Mouse (Mus musculus) neural tube, embryonic 13.5 days (tissue): Measurements from ENCODE around the gene Nabp1. TPM values are rescaled to one million over a fixed set of nuclear protein-coding genes. Genes with fewer than 3 reads are reported as not detected.
A peak's percentile ranks its signal among the peaks of the same experiment; 100 is the strongest.

Experiments
- ATAC-seq: fragments of 200-750 bp; cut with Nextera tagmentation; 2 replicates; pipeline ENCODE4 v1.8.0; 2017; ENCODE audit warnings: low read depth, mild to moderate bottlenecking, moderate TSS enrichment, moderate library complexity
- H3K27ac ChIP-seq: fragments of 300-500 bp; sonication (generic); replicated peaks from 2 replicates; pipeline ENCODE4 v1.5.1; 2015; ENCODE audit warnings: moderate library complexity, mild to moderate bottlenecking, inconsistent platforms
- H3K27me3 ChIP-seq: fragments of 300-500 bp; sonication (generic); 2 replicates; pipeline ENCODE4 v1.6.1; 2015; ENCODE audit warnings: mild to moderate bottlenecking, inconsistent platforms
- H3K36me3 ChIP-seq: fragments of 300-500 bp; sonication (generic); 2 replicates; pipeline ENCODE4 v1.6.1; 2015; ENCODE audit warnings: mild to moderate bottlenecking, inconsistent platforms
- H3K4me1 ChIP-seq: fragments of 300-500 bp; sonication (generic); replicated peaks from 2 replicates; pipeline ENCODE4 v1.6.1; 2015; ENCODE audit warnings: inconsistent platforms
- H3K4me2 ChIP-seq: fragments of 300-500 bp; sonication (generic); 2 replicates; pipeline ENCODE4 v1.6.1; 2015; ENCODE audit warnings: inconsistent platforms, mild to moderate bottlenecking, moderate library complexity
- H3K4me3 ChIP-seq: fragments of 300-500 bp; sonication (generic); 2 replicates; pipeline ENCODE4 v1.5.1; 2015; ENCODE audit warnings: mild to moderate bottlenecking, inconsistent platforms
- H3K9ac ChIP-seq: fragments of 300-500 bp; sonication (generic); 2 replicates; pipeline ENCODE4 v1.6.1; 2015; ENCODE audit warnings: moderate library complexity, mild to moderate bottlenecking, inconsistent platforms
- H3K9me3 ChIP-seq: fragments of 300-500 bp; sonication (generic); 2 replicates; pipeline ENCODE4 v1.6.1; 2016; ENCODE audit warnings: inconsistent platforms
- WGBS: fragments of 180-500 bp; shearing (Covaris S2); methylation state at CpG from one replicate; pipeline ENCODE4 v1.1.7; 2015; 5-methylcytosine and 5-hydroxymethylcytosine counted together
- polyA plus RNA-seq: library from polyadenylated mRNA; unstranded; fragments of >200 nt; fragmentation: Nextera tagmentation; extraction: Ambion mirVana; gene quantifications from 2 replicates; pipeline ENCODE4 v1.2.1, GENCODE M21; 2015

The Nabp1 gene
- polyA plus RNA-seq, 1 experiment from 2014 or later, result 7.6 TPM

GRCm38 (mm10) chr1:51479027-51479329, 753 bp upstream of the Nabp1 start:
- 56% methylated on average over 1 of the region's 1 CpGs for WGBS
- H3K27me3 ChIP-seq, result no peaks in the 10 kb centered on the region
- ATAC-seq, result no peak
- H3K36me3 ChIP-seq, result no peaks in the 10 kb centered on the region
- H3K9ac ChIP-seq, result peak overlapping the region; percentile 69
- H3K4me2 ChIP-seq, result peak overlapping the region; percentile 99
- H3K4me1 ChIP-seq, result peaks cover 9% of the 10 kb centered on the region
- H3K27ac ChIP-seq, result no peak overlapping the region
- peak overlapping the region; percentile 61 for H3K4me3 ChIP-seq
- H3K9me3 ChIP-seq, result no peaks in the 10 kb centered on the region

- Histone ChIP-seq H3K4me3 (peak overlapping the region; percentile 61), H3K27ac (peak overlapping the region; percentile 65), H3K36me3 (no peaks in the 10 kb centered on the region), H3K4me2 (peak overlapping the region; percentile 99), H3K9me3 (no peaks in the 10 kb centered on the region), H3K9ac (peak overlapping the region; percentile 76), H3K4me1 (peaks cover 9% of the 10 kb centered on the region), H3K27me3 (no peaks in the 10 kb centered on the region)
- ATAC-seq, result peak; percentile 65
- under 1% methylated on average over 25 of the region's 25 CpGs for WGBS
These were observed 556 bp downstream of the Nabp1 start for GRCm38 (mm10) chr1:51477656-51478081.

GRCm38 (mm10) chr1:51476405-51476804, 1.8 kb downstream of the Nabp1 start:
- Histone ChIP-seq H3K4me1 (peaks cover 9% of the 10 kb centered on the region), H3K4me3 (no peak overlapping the region), H3K36me3 (no peaks in the 10 kb centered on the region), H3K27ac (no peak overlapping the region), H3K9me3 (no peaks in the 10 kb centered on the region), H3K9ac (no peak overlapping the region), H3K4me2 (no peak overlapping the region), H3K27me3 (no peaks in the 10 kb centered on the region)
- no peak for ATAC-seq
- 85% methylated on average over 1 of the region's 1 CpGs for WGBS

- no peak overlapping the region for H3K27ac ChIP-seq
- H3K4me1 ChIP-seq, result no peaks in the 10 kb centered on the region
- H3K4me3 ChIP-seq, result no peak overlapping the region
- no peaks in the 10 kb centered on the region for H3K9me3 ChIP-seq
- ATAC-seq, result no peak
- no peaks in the 10 kb centered on the region for H3K36me3 ChIP-seq
- no peak overlapping the region for H3K4me2 ChIP-seq
- WGBS, result 51% methylated on average over 2 of the region's 2 CpGs
- H3K27me3 ChIP-seq, result no peaks in the 10 kb centered on the region
- no peak overlapping the region for H3K9ac ChIP-seq
These were observed 10.1 kb downstream of the Nabp1 start for GRCm38 (mm10) chr1:51468077-51468476.

- no peak overlapping the region for H3K27ac ChIP-seq
- H3K4me1 ChIP-seq, result no peaks in the 10 kb centered on the region
- no peak overlapping the region for H3K9ac ChIP-seq
- H3K4me2 ChIP-seq, result no peak overlapping the region
- no peak overlapping the region for H3K4me3 ChIP-seq
- no peaks in the 10 kb centered on the region for H3K9me3 ChIP-seq
- WGBS, result 90% methylated on average over 5 of the region's 5 CpGs
- no peaks in the 10 kb centered on the region for H3K27me3 ChIP-seq
- no peak for ATAC-seq
- no peaks in the 10 kb centered on the region for H3K36me3 ChIP-seq
These were observed 11.0 kb downstream of the Nabp1 start for GRCm38 (mm10) chr1:51467181-51467580.

GRCm38 (mm10) chr1:51466385-51466784, 11.8 kb downstream of the Nabp1 start:
- no peak overlapping the region for H3K27ac ChIP-seq
- WGBS, result 48% methylated on average over 1 of the region's 1 CpGs
- H3K36me3 ChIP-seq, result no peaks in the 10 kb centered on the region
- no peaks in the 10 kb centered on the region for H3K4me1 ChIP-seq
- no peak overlapping the region for H3K4me3 ChIP-seq
- ATAC-seq, result no peak
- H3K4me2 ChIP-seq, result no peak overlapping the region
- no peak overlapping the region for H3K9ac ChIP-seq
- no peaks in the 10 kb centered on the region for H3K27me3 ChIP-seq
- H3K9me3 ChIP-seq, result no peaks in the 10 kb centered on the region

- no peak for ATAC-seq
- no peaks in the 10 kb centered on the region for H3K36me3 ChIP-seq
- H3K9me3 ChIP-seq, result no peaks in the 10 kb centered on the region
- no peak overlapping the region for H3K4me3 ChIP-seq
- no peak overlapping the region for H3K4me2 ChIP-seq
- no peak overlapping the region for H3K9ac ChIP-seq
- H3K27me3 ChIP-seq, result no peaks in the 10 kb centered on the region
- no peak overlapping the region for H3K27ac ChIP-seq
- no peaks in the 10 kb centered on the region for H3K4me1 ChIP-seq
- 44% methylated on average over 2 of the region's 2 CpGs for WGBS
These were observed 12.9 kb downstream of the Nabp1 start for GRCm38 (mm10) chr1:51465285-51465684.

GRCm38 (mm10) chr1:51463038-51463437, 15.2 kb downstream of the Nabp1 start:
- Histone ChIP-seq H3K9me3 (no peaks in the 10 kb centered on the region), H3K27me3 (no peaks in the 10 kb centered on the region), H3K36me3 (no peaks in the 10 kb centered on the region), H3K27ac (no peak overlapping the region), H3K4me3 (no peak overlapping the region), H3K9ac (no peak overlapping the region), H3K4me1 (no peaks in the 10 kb centered on the region), H3K4me2 (no peak overlapping the region)
- no peak for ATAC-seq
- 78% methylated on average over 5 of the region's 5 CpGs for WGBS

GRCm38 (mm10) chr1:51458731-51459450, 19.3 kb downstream of the Nabp1 start:
- H3K4me2 ChIP-seq, result no peak overlapping the region
- no peak overlapping the region for H3K9ac ChIP-seq
- WGBS, result 70% methylated on average over 10 of the region's 10 CpGs
- H3K36me3 ChIP-seq, result no peaks in the 10 kb centered on the region
- H3K4me1 ChIP-seq, result no peaks in the 10 kb centered on the region
- no peak for ATAC-seq
- no peaks in the 10 kb centered on the region for H3K27me3 ChIP-seq
- H3K4me3 ChIP-seq, result no peak overlapping the region
- H3K27ac ChIP-seq, result no peak overlapping the region
- no peaks in the 10 kb centered on the region for H3K9me3 ChIP-seq

GRCm38 (mm10) chr1:51458089-51458488, 20.1 kb downstream of the Nabp1 start:
- H3K27me3 ChIP-seq, result no peaks in the 10 kb centered on the region
- H3K9ac ChIP-seq, result no peak overlapping the region
- no peaks in the 10 kb centered on the region for H3K36me3 ChIP-seq
- no peak overlapping the region for H3K4me2 ChIP-seq
- 86% methylated on average over 6 of the region's 6 CpGs for WGBS
- no peaks in the 10 kb centered on the region for H3K4me1 ChIP-seq
- ATAC-seq, result no peak
- H3K9me3 ChIP-seq, result no peaks in the 10 kb centered on the region
- no peak overlapping the region for H3K27ac ChIP-seq
- no peak overlapping the region for H3K4me3 ChIP-seq

- WGBS, result 78% methylated on average over 3 of the region's 3 CpGs
- H3K27ac ChIP-seq, result no peak overlapping the region
- no peaks in the 10 kb centered on the region for H3K4me1 ChIP-seq
- no peak overlapping the region for H3K4me3 ChIP-seq
- H3K27me3 ChIP-seq, result no peaks in the 10 kb centered on the region
- H3K36me3 ChIP-seq, result no peaks in the 10 kb centered on the region
- H3K4me2 ChIP-seq, result no peak overlapping the region
- no peak overlapping the region for H3K9ac ChIP-seq
- H3K9me3 ChIP-seq, result no peaks in the 10 kb centered on the region
- no peak for ATAC-seq
These were observed 21.0 kb downstream of the Nabp1 start for GRCm38 (mm10) chr1:51457249-51457648.

GRCm38 (mm10) chr1:51448789-51449188, 29.4 kb downstream of the Nabp1 start:
- no peak for ATAC-seq
- Histone ChIP-seq H3K4me1 (peaks cover 8% of the 10 kb centered on the region; the same call in 1 of the 2 replicates), H3K9ac (no peak overlapping the region), H3K4me3 (no peak overlapping the region), H3K4me2 (no peak overlapping the region), H3K27ac (no peak overlapping the region), H3K36me3 (no peaks in the 10 kb centered on the region), H3K9me3 (no peaks in the 10 kb centered on the region), H3K27me3 (no peaks in the 10 kb centered on the region)
- 60% methylated on average over 2 of the region's 2 CpGs for WGBS

- H3K36me3 ChIP-seq, result no peaks in the 10 kb centered on the region
- H3K4me2 ChIP-seq, result peak overlapping the region; percentile 26; the same call in 1 of the 2 replicates
- no peaks in the 10 kb centered on the region for H3K9me3 ChIP-seq
- peak overlapping the region; percentile 49; the same call in 1 of the 2 replicates for H3K27ac ChIP-seq
- H3K4me1 ChIP-seq, result peaks cover 8% of the 10 kb centered on the region; the same call in 1 of the 2 replicates
- ATAC-seq, result peak; percentile 86
- 23% methylated on average over 9 of the region's 9 CpGs for WGBS
- H3K27me3 ChIP-seq, result no peaks in the 10 kb centered on the region
- H3K4me3 ChIP-seq, result no peak overlapping the region
- H3K9ac ChIP-seq, result no peak overlapping the region
These were observed 32.3 kb downstream of the Nabp1 start for GRCm38 (mm10) chr1:51445854-51446460.
